Mouse (Mus musculus): ENCODE data around the gene Trim11.
A peak's percentile ranks its signal among the peaks of the same experiment; 100 is the strongest.
"Not testable (repeated sequence)": the region's sequence is repeated elsewhere in the genome, so short reads cannot be mapped to it uniquely, and the experiment has no call there.

Gene Trim11

DNA sequence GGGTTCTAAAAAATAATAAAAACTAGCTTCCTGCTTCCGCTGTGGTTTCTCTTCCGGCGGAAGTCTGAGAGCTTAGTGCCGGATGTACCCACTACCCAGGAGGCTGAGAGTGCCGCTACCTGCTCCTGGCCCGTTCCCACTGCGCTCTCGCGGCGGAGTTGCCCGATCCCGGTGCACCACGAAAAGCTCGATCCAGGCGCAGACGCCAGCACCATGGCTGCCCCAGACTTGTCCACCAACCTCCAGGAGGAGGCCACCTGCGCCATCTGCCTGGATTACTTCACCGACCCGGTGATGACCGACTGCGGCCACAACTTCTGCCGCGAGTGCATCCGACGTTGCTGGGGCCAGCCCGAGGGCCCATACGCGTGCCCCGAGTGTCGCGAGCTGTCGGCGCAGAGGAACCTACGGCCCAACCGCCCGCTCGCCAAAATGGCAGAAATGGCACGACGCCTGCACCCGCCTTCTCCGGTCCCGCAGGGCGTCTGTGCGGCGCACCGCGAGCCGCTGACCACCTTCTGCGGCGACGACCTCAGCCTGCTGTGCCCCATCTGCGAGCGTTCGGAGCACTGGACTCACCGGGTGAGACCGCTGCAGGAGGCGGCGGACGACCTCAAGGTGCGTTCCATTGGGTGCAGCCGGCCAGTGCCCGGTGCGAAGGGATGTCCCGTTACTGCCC is at the start of gene Trim11:
Gene Trim11, plus strand, starts transcription at position 67 of the 679 bp plus-strand sequence.
- DNase-seq: peak; percentile 55

DNA sequence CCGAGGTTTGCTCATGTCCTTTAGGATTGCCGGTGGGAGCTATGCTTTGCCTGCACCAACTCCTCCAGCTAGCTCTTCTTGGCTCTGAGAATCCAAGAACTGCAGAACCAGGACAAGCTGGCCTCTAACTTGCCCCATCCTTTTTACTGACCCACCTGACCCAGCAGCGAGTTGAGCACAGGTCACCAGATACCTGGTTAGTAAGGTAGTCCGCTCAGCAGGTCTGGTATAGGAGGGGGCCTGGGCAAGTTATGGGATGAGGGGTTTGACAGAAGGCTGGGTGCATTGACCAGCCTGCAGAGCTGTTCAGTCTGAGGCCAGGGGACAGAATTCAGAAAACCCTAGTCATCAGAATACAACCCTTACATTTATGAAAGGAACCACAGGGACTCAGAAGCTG is 48.8 kb upstream of the Trim11 start:
- no peak for DNase-seq

DNA sequence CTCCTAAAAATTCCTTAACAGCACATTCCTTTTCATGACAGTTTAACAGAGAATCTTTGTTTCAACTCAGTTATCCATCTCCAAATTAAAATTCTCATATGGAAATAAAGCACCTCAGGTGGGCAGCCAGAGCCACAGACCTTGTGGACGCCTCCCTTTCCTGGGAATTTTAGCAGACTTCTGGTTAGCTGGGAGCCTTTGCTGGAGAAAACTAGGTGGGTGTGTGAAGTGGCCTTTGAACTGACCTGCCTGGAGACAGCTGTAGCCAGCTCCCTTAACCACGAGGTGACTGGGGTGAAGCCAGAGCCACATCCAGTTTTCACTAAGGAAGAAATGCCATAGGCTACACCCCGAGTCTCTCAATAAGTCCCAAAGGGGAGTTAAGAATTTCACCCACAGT is 48.3 kb upstream of the Trim11 start:
- DNase-seq: no peak

DNA sequence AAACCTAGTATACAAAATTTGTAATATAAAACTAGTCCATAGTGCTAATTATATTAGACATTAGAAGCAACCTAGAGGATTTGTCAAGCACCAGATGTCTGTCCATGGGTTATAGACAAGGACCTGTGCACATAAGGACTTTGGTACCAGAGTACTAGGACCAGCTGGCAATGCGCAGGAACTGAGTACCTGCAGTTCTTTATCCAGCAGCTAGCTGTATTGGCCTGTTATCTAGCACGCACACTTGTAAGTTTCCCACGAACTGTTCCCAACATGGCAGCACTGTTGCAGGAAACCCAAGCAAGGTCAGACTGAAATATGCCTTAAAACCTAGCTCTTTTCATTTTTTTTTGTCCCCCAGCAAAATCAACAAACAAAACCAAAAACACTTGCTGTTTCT is 47.6 kb upstream of the Trim11 start:
- no peak for DNase-seq

DNA sequence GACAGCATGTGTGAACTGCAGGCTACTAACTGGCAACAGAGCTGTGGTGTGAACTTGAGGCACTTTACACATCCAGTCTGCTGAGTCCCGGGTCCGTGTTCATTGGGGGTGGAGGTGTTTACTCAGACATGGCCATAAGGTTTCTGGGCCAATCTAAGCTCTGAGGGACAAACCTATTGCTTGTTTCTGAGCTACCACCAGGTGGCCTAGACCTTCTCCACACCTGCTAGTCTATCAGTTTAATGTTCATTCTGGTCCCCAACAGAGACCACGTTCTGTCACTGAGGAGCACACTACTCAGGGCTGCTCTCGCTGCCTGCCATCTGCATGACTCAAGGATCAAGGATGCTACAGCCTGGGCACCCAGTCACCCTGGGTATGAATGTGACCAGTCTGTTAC is 46.3 kb upstream of the Trim11 start:
- no peak for DNase-seq

DNA sequence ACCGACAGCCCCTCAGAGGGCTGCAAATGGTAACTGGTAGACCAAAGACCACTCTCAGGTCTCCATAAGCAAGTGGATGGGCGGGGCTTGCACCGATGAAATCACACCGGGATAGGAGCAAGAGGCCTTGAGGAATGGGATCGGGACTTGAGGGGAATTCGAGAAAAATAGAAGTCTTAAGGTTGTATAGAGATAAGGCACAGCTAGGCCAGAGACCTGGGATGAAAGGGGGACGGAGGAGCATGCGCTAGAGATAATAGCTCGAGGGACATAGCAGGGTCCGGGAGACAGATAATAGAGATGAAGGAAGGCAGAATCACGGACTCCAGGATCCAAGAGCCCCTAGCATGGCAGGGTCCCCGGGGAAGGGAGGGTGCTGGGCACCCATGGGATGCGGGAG is 40.0 kb upstream of the Trim11 start:
- peak; percentile 25 for DNase-seq

DNA sequence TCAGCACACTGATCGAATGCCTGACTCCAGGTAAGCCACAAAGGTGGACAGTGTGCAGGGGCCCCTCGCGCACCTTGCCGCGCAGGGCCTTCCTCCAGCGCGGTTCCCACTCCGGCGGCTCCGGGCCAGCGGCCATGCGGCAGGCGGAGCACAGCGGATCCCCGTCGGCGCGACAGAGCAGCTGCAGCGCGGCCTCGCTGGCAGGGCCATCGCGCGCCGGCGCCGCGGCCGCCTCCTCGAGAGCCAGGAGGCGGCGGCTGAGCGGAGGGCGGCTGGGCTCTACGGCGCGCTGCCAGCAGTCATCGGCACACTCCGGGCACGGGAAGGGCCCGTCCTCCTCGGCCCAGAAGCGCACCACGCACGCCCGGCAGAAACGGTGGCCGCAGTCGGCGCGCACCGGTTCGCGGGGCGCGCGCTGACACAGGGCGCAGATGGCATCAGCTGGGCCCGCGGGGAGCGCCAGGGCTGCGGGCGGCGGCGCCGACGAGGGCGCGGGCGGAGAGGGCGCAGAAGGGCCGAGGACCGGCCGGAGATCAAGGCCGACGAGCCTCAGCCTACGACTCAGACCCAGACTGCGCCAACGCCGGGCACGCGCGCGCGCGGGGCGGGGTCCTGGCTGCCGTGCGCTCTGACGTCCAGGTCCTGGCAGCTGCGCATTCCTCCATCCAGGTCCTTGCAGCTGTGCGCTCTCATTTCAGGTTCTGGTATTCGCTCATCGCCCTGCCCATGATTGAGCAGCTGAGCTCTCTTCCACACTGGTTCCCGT is 39.4 kb upstream of the Trim11 start, which contains the start of gene Rnf187:
Gene Rnf187, minus strand, starts transcription at position 595 of the 766 bp plus-strand sequence.
- DNase-seq: peak; percentile 95

DNA sequence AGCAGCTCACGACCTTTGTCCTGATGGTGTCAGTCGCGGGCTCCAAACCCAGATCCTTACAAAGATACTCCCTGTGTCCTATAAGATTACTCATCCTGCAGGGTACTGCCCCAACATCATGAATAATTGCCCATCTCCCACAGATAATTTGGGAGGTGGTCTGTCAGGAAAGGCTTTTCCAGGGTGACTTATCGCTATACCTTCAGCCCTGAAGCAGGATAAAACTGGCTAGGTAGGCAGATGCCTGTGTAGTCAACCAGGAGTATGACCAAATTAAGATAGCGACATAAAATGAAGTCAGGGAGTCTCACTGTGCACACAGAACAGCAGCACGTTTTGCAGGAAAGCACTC is 38.8 kb upstream of the Trim11 start:
- DNase-seq: no peak

DNA sequence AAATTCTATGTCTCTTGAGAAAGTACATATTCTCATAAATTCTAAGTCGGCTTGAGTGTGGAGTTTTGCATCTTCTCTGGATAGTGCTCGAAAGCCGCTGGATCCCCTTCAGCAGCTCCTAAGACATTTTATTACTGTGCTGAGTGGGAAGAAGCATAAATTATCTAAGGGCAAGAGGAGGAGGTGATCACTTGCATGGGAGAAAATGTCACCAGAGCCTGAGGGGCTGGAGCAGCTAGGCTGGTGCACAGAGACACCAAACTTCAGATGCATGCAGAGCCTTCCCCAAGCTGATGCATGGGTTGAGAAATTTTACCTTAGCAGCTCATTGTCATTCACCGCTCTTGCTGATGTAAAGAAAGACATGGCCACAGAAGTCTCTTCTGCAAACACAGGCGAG is 33.8 kb upstream of the Trim11 start:
- no peak for DNase-seq

DNA sequence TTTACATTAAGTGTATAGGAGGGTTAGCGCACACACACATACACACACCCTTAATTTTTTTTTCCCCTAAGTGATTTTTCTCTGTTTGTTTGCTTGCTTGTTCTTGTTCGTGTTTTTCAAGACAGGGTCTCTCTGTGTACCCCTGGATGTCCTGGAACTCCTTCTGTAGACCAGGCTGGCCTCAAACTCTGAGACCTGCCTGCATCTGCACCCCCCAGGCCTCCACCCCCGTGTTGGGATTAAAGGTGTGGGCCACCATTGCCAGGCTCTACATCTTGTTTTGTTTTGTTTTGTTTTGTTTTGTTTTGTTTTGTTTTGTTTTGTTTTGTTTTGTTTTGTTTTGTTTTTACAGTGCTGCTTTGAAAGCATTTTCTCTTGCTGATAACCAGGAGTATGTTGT is 30.6 kb upstream of the Trim11 start:
- no peak for DNase-seq

DNA sequence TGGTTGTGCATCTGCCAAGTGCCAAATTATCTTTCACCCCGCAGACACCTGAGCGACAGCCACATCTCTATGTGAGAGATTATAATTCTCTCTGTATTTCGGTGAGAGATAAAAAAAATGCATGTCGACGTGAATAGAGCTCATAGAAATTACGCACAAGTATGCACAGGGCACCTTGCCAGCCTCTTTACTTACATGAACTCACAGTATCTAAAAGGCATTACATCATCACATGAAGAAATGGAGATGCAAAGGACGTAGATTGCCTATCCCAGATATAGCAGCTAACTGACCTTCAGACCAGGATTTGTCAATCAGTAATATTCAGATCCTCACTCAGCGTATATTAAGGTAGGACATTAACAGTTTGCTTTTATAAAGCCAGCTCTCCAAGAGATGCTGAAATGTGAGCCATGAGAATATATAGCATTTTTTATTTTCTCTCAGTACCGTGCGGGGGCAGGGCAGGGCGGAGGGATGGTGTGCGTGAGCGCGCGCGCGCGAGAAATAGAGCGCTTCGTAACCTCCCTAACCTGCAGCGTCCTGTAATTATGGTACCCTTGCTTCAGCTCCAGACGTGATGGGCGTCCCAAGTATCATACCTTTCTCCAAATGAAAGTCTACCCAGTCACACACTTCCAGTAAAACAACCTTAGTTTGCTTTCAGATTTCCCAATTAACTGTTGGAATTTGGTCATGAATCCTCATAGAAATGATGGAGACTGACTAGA is 29.9 kb upstream of the Trim11 start:
- no peak for DNase-seq

DNA sequence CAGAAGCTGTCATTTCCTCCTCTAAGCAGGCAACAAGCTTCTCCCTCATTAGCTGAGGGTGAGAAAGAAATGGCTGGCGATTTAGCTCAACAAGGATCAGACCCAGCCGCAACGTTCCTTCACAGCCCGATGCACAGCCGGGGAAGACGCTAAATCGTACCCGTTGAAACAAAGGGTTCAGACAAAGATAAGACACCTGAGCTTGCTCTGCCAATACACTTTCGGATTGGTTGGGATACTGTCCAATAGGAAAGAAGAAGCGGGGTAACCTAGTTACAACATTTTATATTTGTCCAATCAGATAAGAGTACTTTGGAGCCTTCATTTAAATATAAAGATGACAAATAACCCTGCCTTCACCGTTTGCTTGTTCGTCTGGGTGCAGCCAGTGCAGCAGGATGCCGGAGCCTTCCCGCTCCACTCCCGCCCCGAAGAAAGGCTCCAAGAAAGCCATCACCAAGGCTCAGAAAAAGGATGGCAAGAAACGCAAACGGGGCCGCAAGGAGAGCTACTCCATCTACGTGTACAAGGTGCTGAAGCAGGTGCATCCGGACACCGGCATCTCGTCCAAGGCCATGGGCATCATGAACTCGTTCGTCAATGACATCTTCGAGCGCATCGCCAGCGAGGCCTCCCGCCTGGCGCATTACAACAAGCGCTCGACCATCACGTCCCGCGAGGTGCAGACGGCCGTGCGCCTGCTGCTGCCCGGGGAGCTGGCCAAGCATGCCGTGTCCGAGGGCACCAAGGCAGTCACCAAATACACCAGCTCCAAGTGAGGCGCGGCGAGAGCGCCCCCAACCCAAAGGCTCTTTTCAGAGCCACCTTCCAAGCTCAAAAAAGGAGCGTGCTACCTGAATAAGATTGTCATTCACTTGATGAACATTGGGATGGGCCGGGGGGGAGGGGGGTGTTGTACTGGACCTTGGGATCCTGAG is 29.1 kb upstream of the Trim11 start, which contains the start of gene Hist3h2ba:
Gene Hist3h2ba, plus strand, starts transcription at position 379 of the 938 bp plus-strand sequence.
- peak; percentile 49 for DNase-seq

DNA sequence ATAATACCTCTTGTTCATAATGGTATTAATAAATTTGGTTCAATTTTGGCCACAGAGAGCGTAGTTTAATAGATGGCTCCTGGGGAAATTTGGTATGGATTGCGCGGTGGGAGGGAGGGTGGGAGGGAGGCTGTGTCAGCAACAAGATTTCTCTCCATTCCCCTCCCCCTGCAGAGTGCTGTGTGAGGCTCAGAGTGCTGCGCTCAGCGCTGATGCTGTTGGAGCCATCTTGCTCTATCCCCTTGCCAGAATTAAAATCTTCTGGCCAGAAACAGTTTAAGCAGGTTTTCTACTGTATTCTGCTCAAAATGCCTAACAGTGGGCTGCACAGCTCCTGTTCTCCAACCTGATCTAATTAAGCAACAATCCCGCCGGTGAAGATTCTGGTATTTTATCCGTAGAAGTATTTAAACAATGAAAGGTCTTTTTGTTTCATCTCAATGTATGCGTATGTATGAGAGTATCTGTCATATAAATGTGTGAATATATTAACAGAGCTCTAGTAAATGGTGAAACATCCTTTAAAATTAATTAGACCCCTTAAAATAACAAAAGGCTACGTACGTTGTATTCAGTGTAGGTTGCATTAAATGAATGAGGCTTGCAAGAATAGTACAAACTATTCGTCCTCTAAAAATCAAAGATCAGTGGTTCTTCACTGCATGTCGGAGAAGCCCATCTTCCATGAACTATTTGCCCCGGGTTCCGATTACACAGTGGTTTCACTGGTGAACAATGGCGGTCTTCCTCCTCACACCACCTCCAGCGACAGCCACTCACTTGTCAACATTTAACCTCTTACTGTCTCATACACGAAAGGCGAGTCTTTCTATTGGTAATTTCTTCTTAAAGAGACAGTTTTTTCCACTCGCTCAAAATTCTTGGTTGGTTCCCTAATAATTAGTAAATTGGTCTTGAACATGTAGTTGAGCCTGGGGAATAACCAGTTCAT is 28.1 kb upstream of the Trim11 start:
- DNase-seq: no peak

DNA sequence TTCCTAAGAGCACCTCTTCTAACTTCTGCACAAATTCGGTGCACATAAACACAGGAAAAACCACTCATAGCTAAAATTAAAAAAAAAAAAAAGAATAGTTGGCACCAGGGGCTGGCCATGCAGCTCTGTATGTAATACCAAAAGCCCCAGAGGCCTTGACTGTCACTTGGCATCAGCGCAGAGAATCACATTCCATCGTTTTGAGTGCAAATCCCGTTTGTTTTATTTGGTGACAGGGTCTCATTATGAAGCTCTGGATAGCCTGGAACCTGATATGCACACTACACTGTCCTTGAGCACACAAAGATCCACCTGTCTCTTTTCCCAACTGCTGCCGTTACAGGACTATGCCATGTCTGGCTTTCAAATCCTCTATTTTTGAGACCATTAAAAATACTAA is 26.7 kb upstream of the Trim11 start:
- no peak for DNase-seq

DNA sequence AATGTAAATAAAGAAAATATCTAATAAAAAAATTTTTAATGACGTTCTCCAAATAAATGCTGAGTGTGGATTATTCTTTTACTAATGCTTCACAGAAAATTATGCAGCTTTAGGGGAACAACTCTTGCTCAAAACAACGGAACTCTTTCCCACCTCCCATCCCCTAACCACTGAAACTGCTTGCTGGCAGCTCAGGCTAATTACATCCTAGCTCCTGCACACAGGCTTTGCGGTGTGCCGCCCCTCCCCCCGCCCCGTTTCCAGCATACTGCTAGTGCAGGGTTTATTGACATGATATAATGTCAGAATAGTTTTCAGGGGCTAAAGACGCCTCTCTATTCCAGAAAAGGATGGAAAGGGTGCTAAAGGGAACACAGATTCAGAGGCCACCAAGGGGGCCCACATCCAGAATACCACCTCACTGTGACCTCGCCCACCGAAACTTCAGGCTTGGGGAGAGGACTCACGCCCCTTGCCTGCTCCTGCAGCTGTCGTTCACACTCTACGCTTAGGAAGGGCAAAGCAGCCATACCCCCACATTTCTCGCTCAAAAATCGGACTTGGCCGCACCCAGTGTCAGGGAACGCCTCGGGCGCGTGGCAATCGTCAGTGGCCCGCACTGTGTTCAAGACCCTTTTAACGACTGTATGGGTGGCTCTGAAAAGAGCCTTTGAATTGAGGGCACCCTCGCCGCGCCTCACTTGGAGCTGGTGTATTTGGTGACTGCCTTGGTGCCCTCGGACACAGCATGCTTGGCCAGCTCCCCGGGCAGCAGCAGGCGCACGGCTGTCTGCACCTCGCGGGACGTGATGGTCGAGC is 24.3 kb upstream of the Trim11 start:
- no peak for DNase-seq

DNA sequence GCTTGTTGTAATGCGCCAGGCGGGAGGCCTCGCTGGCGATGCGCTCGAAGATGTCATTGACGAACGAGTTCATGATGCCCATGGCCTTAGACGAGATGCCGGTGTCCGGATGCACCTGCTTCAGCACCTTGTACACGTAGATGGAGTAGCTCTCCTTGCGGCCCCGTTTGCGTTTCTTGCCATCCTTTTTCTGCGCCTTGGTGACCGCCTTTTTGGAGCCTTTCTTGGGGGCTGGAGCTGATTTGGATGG is 23.8 kb upstream of the Trim11 start:
- DNase-seq: not testable (repeated sequence)

DNA sequence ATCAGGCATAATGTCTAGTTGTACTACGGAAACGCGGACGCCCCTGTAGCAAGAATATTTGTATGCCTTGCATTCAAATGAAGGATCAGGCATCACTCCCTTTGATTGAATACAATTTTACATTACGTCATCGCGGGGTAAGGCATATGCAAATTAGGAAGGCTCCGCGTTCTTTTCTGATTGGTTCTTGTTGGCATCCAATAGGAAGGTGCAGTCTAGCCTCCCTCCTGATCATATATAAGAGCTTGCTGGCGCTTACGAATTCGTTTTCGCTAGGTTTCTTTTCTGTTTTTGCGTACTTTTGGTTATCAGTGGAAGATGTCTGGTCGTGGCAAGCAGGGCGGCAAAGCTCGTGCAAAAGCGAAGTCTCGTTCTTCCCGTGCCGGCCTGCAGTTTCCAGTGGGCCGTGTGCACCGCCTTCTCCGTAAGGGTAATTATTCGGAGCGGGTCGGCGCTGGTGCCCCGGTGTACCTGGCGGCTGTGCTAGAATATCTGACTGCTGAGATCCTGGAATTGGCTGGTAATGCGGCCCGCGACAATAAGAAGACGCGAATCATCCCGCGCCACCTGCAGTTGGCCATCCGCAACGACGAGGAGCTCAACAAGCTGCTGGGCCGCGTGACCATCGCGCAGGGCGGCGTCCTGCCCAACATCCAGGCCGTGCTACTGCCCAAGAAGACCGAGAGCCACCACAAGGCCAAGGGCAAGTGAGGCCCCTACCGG is 23.3 kb upstream of the Trim11 start, which contains the start of the genes Hist3h2a and Trim17:
Gene Hist3h2a, plus strand, starts transcription at position 266 of the 723 bp plus-strand sequence.
Gene Trim17, plus strand, starts transcription at position 266 of the 723 bp plus-strand sequence.
- DNase-seq: peak; percentile 94

DNA sequence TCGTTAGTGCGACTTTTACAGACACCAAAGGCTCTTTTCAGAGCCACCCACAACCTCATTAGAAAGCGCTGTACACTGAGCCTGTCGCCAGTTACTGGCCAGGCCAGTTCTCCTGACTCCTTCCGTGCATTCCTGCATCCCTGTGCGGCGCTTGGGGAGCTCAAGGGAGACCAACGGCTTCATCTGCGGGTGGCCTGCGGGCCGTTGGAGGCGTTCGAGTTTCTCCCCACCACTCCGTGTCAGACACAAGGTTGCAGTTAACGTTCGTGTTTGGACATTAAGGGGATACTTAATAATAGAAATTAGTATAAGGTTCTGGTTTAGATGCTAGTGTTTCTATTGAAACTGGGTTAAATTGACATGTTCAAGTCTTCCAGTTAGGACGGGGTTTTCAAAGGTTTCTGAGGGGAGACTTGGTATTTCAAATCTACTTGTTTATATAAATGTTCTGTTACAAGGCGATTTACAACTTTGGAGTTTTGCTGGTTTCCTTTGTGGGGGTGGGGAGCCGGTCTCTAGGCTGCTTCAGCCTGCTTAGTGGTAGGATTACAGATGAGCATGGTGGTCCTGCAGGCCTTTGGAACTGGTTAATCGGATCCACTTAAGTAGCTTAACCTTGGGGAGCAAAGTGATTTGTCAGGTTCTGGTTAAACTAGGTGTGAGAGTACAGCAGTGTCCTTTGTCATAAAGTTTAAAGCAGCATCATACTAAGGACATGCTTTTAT is 22.6 kb upstream of the Trim11 start:
- DNase-seq: peak; percentile 48

DNA sequence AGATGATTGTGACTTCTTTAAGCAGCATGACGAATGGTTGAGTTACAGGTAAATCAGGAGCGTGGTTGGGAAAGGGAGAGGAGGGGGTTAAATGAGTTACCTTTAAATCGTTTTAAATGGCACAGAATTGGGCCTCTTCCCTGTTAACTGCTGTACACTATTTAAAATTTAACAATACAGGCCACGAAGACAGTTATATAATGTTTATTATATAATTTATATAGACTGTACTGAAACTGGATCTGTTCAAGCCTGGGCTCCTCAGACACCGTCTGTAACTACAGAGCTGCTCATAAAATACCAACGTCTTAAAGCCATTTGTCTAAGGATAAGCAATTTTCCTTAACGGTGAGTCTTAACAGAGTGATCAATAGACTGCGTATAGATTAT is 22.0 kb upstream of the Trim11 start:
- DNase-seq: no peak
